Mouse (Mus musculus) lung, adult 2 months (tissue): ENCODE measurements at regions not wholly inside any gene's neighbourhood (a gene's known extent, or its start where the extent isn't known, plus 50 kb on each side); places are given as distances from the start of the nearest gene placed in this dataset.

Experiments
- CTCF ChIP-seq: fragments of 200-500 bp; IDR thresholded peaks from 2 replicates; pipeline ENCODE4 v1.5.1; 2011; ENCODE audit warnings: mild to moderate bottlenecking, low read length, control low read depth; ENCODE audit not compliant: insufficient read depth
- POLR2A ChIP-seq: fragments of 200-500 bp; IDR thresholded peaks from 2 replicates; pipeline ENCODE4 v1.6.1; 2011; ENCODE audit warnings: low read depth, mild to moderate bottlenecking, control low read depth, low read length, borderline replicate concordance; ENCODE audit errors: extremely low read depth

- no peak for TF ChIP-seq CTCF
- no peak for TF ChIP-seq POLR2A
Observed at GRCm38 (mm10) chr13:60457277-60457676, 144.5 kb upstream of the Dapk1 start.
